Mouse (Mus musculus) A20 (cell line): Measurements from ENCODE around the gene Sac3d1.
"Not testable (repeated sequence)": the region's sequence is repeated elsewhere in the genome, so short reads cannot be mapped to it uniquely, and the experiment has no call there.

ENCODE experiments used
- DNase-seq: peaks from one replicate; pipeline ENCODE4 v3.0.0-alpha.2; 2011; ENCODE audit warnings: low read depth, low spot score

Sac3d1 gene

GRCm38 (mm10) chr19:6117986-6118676, at the start of gene Sac3d1:
TSS of gene Sac3d1 (minus strand) at chr19:6118650.
- DNase-seq = peak; percentile 97

DNA sequence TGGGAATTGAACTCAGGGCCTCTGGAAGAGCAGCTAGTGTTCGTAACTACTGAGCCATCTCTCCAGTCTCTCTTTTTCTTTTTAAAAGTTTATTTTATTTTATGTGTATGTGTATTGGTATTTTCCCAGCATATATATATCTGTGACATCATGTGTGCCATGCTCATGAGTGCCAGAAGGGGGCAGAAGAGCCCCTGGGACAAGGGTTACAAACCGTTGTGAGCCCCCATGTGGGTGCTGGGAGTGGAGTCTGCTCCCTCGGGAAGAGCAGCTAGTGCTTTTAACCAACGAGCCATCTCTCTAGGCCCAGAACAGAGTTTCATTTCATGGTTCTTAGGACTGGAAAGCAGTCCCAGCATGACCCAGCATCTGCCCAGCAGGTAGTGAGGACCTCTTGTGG, 48.3 kb upstream of the Sac3d1 start:
- peak; percentile 30 for DNase-seq

DNA sequence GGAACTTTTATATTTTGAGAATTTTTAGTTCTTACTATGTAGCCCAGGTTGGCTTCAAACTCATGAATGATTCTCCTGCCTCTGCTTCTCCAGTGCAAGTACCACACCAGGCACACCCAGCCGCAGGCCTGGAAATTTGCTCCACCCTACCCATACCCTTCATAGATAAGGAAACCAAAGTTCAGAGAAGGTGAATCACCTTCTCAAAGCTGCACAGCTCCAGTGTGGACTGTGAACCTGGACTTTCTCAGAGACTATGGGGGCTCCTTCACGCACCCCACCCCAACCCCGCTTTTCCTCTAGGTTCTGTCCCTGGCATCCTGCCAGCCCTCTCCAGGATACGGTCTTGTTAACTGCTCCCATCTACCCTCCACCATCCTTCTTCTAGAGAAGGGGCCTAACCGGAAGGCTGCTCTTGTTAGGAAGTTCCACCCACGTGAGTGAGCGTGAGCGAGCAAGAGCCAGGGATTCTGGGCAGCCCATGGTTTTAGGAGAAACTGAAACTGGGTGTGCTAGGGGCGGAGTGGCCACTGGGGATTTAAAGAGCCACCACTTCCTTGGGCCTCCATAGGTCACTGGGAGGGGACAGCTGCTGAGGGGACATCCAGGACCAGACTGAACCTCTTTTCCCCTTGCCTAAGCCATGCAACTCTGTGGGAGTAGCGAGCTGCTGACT, 45.6 kb upstream of the Sac3d1 start:
- DNase-seq = no peak

DNA sequence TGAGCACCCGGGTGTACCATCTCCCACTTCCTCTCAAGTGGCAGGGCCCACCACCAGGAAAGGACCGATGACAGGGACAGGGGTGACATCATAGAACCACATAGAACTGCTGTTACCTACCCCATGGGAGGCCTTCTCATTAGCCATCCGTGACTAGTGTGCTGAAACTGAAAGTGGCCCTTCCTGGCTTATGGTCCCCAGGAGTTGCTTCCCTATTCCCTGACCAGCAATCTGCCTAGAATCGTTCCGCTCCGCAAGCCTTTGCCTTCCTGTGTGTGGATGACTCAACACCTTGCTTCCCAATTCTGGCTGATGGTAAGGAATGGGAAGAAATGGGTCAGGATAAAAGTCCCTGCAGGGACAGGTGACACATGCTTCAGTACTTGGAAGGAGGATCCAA, 38.8 kb upstream of the Sac3d1 start:
- DNase-seq = peak; percentile 24

- no peak for DNase-seq
These were observed 37.9 kb upstream of the Sac3d1 start for GRCm38 (mm10) chr19:6156372-6156771.

- DNase-seq = no peak
These were observed 36.7 kb upstream of the Sac3d1 start for GRCm38 (mm10) chr19:6155174-6155573.

DNA sequence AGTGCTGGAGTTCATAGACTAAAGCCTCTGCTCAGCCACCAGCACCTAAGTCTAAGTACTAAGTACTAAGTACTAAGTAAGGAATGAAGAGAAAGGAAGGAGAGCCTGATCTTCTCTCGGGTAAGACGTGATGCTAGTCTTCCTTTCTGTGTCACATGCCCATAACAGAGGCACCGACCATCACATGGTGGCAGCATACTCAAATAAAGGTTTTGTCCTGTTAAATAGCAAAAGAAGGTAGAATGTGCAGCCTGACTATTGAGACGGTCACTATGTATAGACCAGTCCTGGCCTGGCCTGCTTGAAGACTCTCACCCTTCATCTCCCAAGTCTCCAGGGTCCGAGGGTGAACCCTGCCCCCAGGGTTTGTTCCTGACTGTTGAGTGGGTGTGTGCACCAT, 26.4 kb upstream of the Sac3d1 start:
- DNase-seq = no peak

GRCm38 (mm10) chr19:6141394-6141749, 22.9 kb upstream of the Sac3d1 start, which contains the start of gene Arl2:
TSS of gene Arl2 (minus strand) at chr19:6141548.
- peak; percentile 93 for DNase-seq

GRCm38 (mm10) chr19:6140678-6141393, 22.4 kb upstream of the Sac3d1 start, which contains the start of gene Batf2:
TSS of gene Batf2 (plus strand) at chr19:6140983.
- DNase-seq = peak; percentile 98

DNA sequence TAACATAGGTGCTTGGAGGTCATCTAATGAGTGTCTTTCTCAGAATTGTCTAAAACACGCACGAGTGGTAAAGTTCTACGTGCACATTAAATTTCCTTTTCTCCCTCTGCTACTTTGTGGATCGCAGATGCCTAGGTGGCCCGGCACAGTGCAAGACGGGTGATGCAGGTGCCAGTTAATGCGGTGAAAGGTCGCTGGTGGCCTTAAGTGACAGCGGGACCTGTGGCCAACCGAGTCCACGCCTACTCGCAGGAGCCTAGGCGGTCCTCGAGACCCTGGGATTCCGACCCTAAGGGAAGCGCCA, 21.9 kb upstream of the Sac3d1 start:
- DNase-seq = no peak

- no peak for DNase-seq
These were observed 21.3 kb upstream of the Sac3d1 start for GRCm38 (mm10) chr19:6139701-6140100.

DNA sequence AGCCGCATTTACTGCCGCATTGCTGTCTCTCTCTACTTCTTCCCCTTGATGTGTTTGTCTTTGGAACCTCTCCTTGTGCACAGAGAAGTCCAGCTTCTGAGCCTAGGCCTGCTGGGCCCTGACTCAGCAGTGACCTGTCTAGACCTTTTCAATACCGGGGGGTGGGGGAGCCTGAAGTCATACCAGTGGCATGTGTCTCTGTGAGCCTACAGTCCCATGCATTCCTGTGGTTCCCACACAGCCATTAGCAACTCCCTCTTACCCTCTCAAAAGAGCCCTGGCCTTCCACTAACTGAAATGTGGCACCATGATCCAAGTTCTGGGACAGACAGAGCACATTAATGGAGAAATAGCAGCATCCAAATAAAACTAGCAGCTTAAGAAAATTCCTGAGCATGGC, 17.9 kb upstream of the Sac3d1 start:
- DNase-seq = no peak

- not testable (repeated sequence) for DNase-seq
These were observed 14.7 kb upstream of the Sac3d1 start for GRCm38 (mm10) chr19:6133197-6133596.

GRCm38 (mm10) chr19:6132171-6132827, 13.8 kb upstream of the Sac3d1 start:
- no peak for DNase-seq

GRCm38 (mm10) chr19:6130414-6131128, 12.1 kb upstream of the Sac3d1 start:
- DNase-seq = not testable (repeated sequence)

DNA sequence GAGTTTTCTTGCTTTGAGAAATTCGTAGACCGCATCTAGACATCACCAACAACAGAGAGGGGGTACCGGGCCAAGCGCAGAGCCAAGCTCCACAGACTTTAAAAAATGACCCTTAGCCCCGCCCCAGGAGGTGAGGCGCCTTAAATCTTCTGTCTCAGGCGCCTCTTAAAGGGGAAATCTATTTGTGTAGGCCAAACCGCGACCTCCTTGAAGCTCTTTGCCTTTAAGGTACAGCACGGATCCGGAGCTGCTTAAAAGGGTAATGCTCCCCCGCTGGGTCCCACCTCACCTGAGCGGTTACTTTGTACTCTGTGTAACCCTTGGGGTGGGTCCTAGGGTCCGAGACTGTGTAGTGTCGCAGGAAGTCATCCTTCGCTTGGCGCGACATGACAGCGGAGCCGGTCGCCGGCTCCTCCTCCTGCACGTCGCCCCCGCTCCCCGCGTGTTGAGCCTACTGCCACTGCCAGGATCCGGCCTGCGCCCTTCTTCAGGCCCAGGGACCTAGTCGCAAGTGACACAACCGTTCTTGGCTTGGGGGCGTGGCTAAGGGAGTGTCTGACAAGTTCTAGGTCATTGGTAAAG, 9.4 kb upstream of the Sac3d1 start, which contains the start of gene Snx15:
Gene Snx15, minus strand, starts transcription at position 545 of the 582 bp plus-strand sequence.
- peak; percentile 98 for DNase-seq

- DNase-seq = peak; percentile 51
These were observed 8.5 kb upstream of the Sac3d1 start for GRCm38 (mm10) chr19:6126789-6127580.

GRCm38 (mm10) chr19:6126289-6126688, 7.8 kb upstream of the Sac3d1 start:
- peak; percentile 83 for DNase-seq

DNA sequence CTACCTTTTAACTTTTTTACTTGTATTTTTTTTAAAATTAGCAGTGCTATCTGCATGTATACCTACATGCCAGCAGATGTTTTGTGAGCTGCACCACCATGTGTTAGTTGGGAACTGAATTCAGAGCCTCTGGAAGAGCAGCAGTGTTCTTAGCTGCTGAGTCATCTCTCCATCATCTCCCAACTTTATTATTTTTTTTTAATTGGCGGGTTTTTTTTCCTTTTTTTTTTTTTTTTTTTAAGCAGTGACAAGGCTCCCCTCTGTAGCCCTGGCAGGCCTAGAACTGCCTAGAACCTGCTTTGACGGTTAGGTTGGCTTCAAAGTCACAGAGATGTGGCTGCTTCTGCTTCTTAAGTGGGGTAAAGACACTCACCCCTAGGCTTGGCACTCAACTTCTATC, 6.4 kb upstream of the Sac3d1 start:
- DNase-seq = no peak

DNA sequence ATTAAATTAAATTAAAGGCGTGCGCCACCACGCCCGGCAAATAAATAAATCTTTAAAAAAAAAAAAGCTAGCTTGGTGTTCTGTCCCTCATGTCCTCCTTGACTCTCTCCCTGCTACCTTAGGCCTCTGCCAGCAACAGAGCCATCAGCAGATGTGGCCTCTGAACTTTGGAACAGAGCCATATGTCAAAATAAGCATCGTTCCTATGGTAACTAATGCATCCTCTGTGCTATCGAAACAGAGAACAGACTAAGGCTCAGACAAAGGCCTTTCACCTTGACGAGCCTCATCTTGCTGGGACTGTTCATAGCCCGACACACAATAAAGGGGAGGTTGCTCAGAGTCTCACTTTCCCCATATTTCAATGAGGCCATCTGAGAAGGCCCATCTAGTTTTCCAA, 4.9 kb upstream of the Sac3d1 start:
- DNase-seq = no peak
